Mouse (Mus musculus) liver, embryonic 12.5 days (tissue): ENCODE results near the gene Vmp1. TPM values are rescaled to one million over a fixed set of nuclear protein-coding genes. Genes with fewer than 3 reads are reported as not detected.

Source experiments
- ATAC-seq: fragments of 200-750 bp; cut with Nextera tagmentation; 2 replicates; pipeline ENCODE4 v1.8.0; 2017; ENCODE audit warnings: moderate number of reproducible peaks, mild to moderate bottlenecking, moderate library complexity
- H3K27ac ChIP-seq: fragments of 300-500 bp; sonication (generic); 2 replicates; pipeline ENCODE4 v1.5.1; 2016; ENCODE audit warnings: mild to moderate bottlenecking
- H3K27me3 ChIP-seq: fragments of 300-500 bp; sonication (generic); replicated peaks from 2 replicates; pipeline ENCODE4 v1.6.1; 2016; ENCODE audit warnings: mild to moderate bottlenecking, moderate library complexity
- H3K36me3 ChIP-seq: fragments of 300-500 bp; sonication (generic); 2 replicates; pipeline ENCODE4 v1.6.1; 2016; ENCODE audit warnings: mild to moderate bottlenecking, moderate library complexity
- H3K4me1 ChIP-seq: fragments of 300-500 bp; sonication (generic); 2 replicates; pipeline ENCODE4 v1.6.1; 2016
- H3K4me2 ChIP-seq: fragments of 300-500 bp; sonication (generic); 2 replicates; pipeline ENCODE4 v1.6.1; 2016; ENCODE audit warnings: mild to moderate bottlenecking, moderate library complexity
- H3K4me3 ChIP-seq: fragments of 300-500 bp; sonication (generic); 2 replicates; pipeline ENCODE4 v1.5.1; 2016; ENCODE audit warnings: mild to moderate bottlenecking, moderate library complexity
- H3K9ac ChIP-seq: fragments of 300-500 bp; sonication (generic); 2 replicates; pipeline ENCODE4 v1.6.1; 2016; ENCODE audit warnings: mild to moderate bottlenecking, moderate library complexity
- H3K9me3 ChIP-seq: fragments of 300-500 bp; sonication (generic); replicated peaks from 2 replicates; pipeline ENCODE4 v1.6.1; 2016; ENCODE audit warnings: mild to moderate bottlenecking, moderate library complexity
- WGBS: fragments of 180-500 bp; shearing (Covaris S2); methylation state at CpG from one replicate; pipeline ENCODE4 v1.1.7; 2016; ENCODE audit not compliant: insufficient replicate concordance; 5-methylcytosine and 5-hydroxymethylcytosine counted together
- microRNA counts: library from miRNA; unstranded; fragments of <30 nt; microRNA quantifications from one replicate; lab custom pipeline; 2017
- microRNA-seq: library from miRNA; unstranded; fragments of <30 nt; microRNA quantifications from one replicate; pipeline ENCODE4, GENCODE M21; 2017
- polyA plus RNA-seq: library from polyadenylated mRNA; unstranded; fragments of >200 nt; fragmentation: Nextera tagmentation; extraction: Ambion mirVana; gene quantifications from 2 replicates; pipeline ENCODE4 v1.2.1, GENCODE M21; 2016

The Vmp1 gene
- polyA plus RNA-seq, 1 experiment from 2014 or later = 110 TPM

GRCm38 (mm10) chr11:86534201-86534910 is 149.3 kb downstream of the Vmp1 start:
- Histone ChIP-seq H3K36me3 (peaks cover 55% of the 10 kb centered on the region), H3K4me3 (no peak overlapping the region), H3K9me3 (no peaks in the 10 kb centered on the region), H3K4me2 (no peak overlapping the region), H3K27me3 (no peaks in the 10 kb centered on the region), H3K27ac (no peak overlapping the region), H3K4me1 (peaks cover 2% of the 10 kb centered on the region; the same call in 1 of the 2 replicates), H3K9ac (no peak overlapping the region)
- ATAC-seq = no peak
- 87% methylated on average over 5 of the region's 5 CpGs for WGBS

MicroRNAs encoded within 50 kb of the gene (microRNA counts, 519-probe panel; counts per million panel counts)
- microRNA mmu-miR-21 (lab: Ali Mortazavi, UCI) = 5,566 counts per million, percentile 89 among the panel's probes with 10 or more counts

Small RNA genes lying within 50 kb of the gene (microRNA-seq; reads per million reads assigned to microRNA genes)
- gene Mir21a = 32,463 reads per million, percentile 98 among the genes with 10 or more reads in this experiment

Other genes starting within 250 kb of the Vmp1 start
- gene Rnft1, start 199.2 kb downstream of the Vmp1 start, polyA plus RNA-seq = 18.9 and 21.2 TPM in 2 replicates
- 35.9 and 40.6 TPM in 2 replicates for gene Rps6kb1, start 139.0 kb downstream of the Vmp1 start, polyA plus RNA-seq
- 13.7 and 14.8 TPM in 2 replicates for gene Tubd1, start 138.8 kb downstream of the Vmp1 start, polyA plus RNA-seq
- gene Ptrh2, start 149 bp upstream of the Vmp1 start, polyA plus RNA-seq = 26.1 and 26.8 TPM in 2 replicates
- gene Cltc, start 73.7 kb upstream of the Vmp1 start, polyA plus RNA-seq = 133 and 135 TPM in 2 replicates
- gene Dhx40, start 123.9 kb upstream of the Vmp1 start, polyA plus RNA-seq = 10.0 TPM in 2 replicates